Mouse (Mus musculus): Measurements from ENCODE around the gene Mctp1. TPM values are rescaled to one million over a fixed set of nuclear protein-coding genes. Genes with fewer than 3 reads are reported as not detected.

Mctp1 gene
- polyA plus RNA-seq, 1 experiment from 2014 or later, result 3.0 TPM

DNA sequence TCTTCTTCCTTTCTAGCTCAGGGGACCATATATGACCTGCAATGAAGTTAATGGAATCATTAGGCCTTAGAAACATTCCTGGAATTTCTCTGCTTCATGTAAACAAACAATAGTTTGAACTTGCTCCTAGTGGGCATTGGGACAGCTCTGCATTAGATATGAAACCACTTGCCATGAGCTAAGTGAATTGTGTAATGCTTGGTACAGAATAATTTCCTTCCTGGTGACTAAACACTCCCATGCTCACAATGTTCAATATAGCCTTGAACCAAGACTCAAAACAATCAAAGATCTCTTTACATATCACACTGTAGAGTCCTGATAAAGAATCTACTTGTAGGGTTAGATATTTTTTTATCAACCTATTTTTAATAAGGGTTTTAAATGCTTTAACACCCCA lies 305.8 kb downstream of the Mctp1 start:
- no peak for DNase-seq (ENCODE audit: extremely low spot score, low spot score)
- Histone ChIP-seq H3K27me3 (ENCODE audit: poor library complexity, severe bottlenecking) (no peaks in the 10 kb centered on the region), H3K27ac (no peak overlapping the region), H3K4me1 (no peaks in the 10 kb centered on the region), H3K36me3 (replicated peaks) (no peaks in the 10 kb centered on the region), H3K9me3 (no peaks in the 10 kb centered on the region), H3K4me3 (no peak overlapping the region)

GRCm38 (mm10) chr13:76690697-76691096 lies 306.4 kb downstream of the Mctp1 start:
- no peaks in the 10 kb centered on the region for H3K27me3 ChIP-seq (ENCODE audit: poor library complexity, severe bottlenecking)
- H3K4me1 ChIP-seq, result no peaks in the 10 kb centered on the region
- 97% methylated on average over 1 of the region's 1 CpGs for WGBS
- DNase-seq (ENCODE audit: extremely low spot score, low spot score), result no peak
- no peak overlapping the region for H3K4me3 ChIP-seq
- H3K9me3 ChIP-seq, result no peaks in the 10 kb centered on the region
- H3K36me3 ChIP-seq (replicated peaks), result no peaks in the 10 kb centered on the region
- no peak overlapping the region for H3K27ac ChIP-seq

- Histone ChIP-seq H3K36me3 (replicated peaks) (no peaks in the 10 kb centered on the region), H3K4me1 (no peaks in the 10 kb centered on the region), H3K27me3 (ENCODE audit: poor library complexity, severe bottlenecking) (no peaks in the 10 kb centered on the region), H3K4me3 (no peak overlapping the region), H3K27ac (no peak overlapping the region), H3K9me3 (no peaks in the 10 kb centered on the region)
- DNase-seq (ENCODE audit: extremely low spot score, low spot score), result no peak
These were observed 349.7 kb downstream of the Mctp1 start for GRCm38 (mm10) chr13:76734013-76734412.

DNA sequence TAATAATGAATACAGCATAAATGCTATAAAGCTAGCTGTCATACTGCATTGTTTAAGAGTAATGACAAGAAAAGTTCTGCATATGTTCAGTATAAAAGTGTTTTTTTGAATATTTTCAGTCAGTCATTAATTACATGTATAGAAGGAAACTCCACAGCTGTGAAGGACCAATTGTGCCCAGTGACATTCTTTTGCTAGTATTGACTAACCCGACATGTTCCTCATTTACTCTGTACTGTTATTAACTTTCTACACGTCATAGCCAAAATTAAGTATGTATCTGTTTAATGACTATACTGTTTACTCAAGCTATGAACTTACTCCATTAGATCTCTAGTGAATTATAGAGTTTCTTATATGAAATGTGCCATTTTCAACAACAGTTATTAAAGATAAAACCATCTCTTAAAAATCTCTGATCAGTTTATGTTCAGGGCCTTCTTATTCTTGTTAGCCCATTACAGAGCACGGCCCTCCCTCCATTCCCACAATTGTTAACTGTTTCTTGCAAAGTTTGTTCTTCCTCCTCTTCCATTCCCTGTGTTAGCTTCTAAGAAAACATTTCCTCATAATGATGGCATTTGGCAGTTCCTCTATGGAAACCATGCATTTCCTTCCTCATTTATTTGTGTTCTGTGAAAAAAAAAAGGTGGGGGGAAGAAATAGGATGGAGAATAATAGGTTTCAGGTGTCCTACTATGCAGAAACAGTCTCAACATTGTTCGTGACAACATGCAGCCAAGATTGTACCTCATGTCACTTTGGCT lies 366.5 kb downstream of the Mctp1 start:
- WGBS, result 87% methylated on average over 4 of the region's 4 CpGs
- no peak overlapping the region for H3K27ac ChIP-seq
- no peaks in the 10 kb centered on the region for H3K36me3 ChIP-seq (replicated peaks)
- H3K4me3 ChIP-seq, result no peak overlapping the region
- H3K4me1 ChIP-seq, result no peaks in the 10 kb centered on the region
- H3K9me3 ChIP-seq, result no peaks in the 10 kb centered on the region
- DNase-seq (ENCODE audit: extremely low spot score, low spot score), result no peak
- H3K27me3 ChIP-seq (ENCODE audit: poor library complexity, severe bottlenecking), result no peaks in the 10 kb centered on the region

- WGBS, result 31% methylated on average over 6 of the region's 6 CpGs
- no peaks in the 10 kb centered on the region for H3K9me3 ChIP-seq
- peak; percentile 29 for DNase-seq (ENCODE audit: extremely low spot score, low spot score)
These were observed 375.6 kb downstream of the Mctp1 start for GRCm38 (mm10) chr13:76759832-76760490.

DNA sequence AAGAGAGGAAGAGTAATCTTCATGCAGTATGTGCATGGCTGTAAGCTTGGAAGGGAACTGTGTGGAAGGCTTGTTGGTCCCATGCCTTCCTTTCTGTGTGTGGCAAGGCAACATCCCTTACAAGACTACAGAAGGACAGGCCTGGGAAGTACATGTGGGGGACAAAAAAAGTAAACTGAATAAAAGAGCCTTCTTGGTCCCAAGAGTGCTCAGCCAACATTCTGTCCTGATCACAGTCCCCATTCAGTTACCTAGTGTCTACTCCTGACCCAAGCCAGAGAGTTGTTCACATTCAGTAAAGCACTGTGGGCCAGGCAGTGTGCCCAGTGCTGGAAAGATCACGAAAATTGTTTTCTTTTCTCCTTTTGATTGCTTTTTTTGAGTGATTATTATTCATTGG lies 415.3 kb downstream of the Mctp1 start:
- H3K4me1 ChIP-seq, result peaks cover 15% of the 10 kb centered on the region
- no peak overlapping the region for H3K27ac ChIP-seq
- H3K9me3 ChIP-seq, result no peaks in the 10 kb centered on the region
- DNase-seq (ENCODE audit: extremely low spot score, low spot score), result no peak
- no peak overlapping the region for H3K4me3 ChIP-seq
- no peaks in the 10 kb centered on the region for H3K36me3 ChIP-seq (replicated peaks)
- peaks cover 19% of the 10 kb centered on the region for H3K27me3 ChIP-seq (ENCODE audit: poor library complexity, severe bottlenecking)
- WGBS, result 83% methylated on average over 1 of the region's 1 CpGs

More at GRCm38 (mm10) chr13:76759832-76760490, 375.6 kb downstream of the Mctp1 start:
- no peak overlapping the region for H3K27ac ChIP-seq
- no peaks in the 10 kb centered on the region for H3K27me3 ChIP-seq (ENCODE audit: poor library complexity, severe bottlenecking)
- H3K4me1 ChIP-seq, result no peaks in the 10 kb centered on the region
- no peak overlapping the region for H3K4me3 ChIP-seq
- no peaks in the 10 kb centered on the region for H3K36me3 ChIP-seq (replicated peaks)

DNA sequence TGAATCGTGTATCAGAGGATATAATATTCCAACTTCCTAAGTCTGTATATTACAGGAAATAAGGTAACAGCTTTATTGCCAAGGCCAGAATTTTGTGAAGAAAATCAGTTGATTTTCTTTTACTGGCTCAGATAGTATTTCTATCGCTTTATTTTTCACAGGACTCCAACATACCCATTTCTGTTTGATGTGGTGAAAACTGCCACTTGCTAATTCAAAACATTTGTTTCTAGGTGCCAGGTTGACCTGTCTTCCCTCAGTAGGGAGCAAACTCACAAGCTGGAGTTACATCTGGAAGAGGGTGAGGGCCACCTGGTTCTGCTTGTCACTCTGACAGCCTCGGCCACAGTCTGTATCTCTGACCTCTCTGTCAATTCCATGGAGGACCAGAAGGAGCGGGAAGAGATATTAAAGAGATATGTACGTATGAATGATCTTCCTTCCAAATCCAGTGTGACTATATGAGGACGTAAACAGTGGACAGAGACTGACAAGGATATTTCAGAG lies 416.8 kb downstream of the Mctp1 start:
- 71% methylated on average over 6 of the region's 6 CpGs for WGBS
- peak overlapping the region; percentile 15; the same call in 1 of the 2 replicates for H3K27ac ChIP-seq
- H3K36me3 ChIP-seq (replicated peaks), result no peaks in the 10 kb centered on the region
- DNase-seq (ENCODE audit: extremely low spot score, low spot score), result no peak
- H3K4me1 ChIP-seq, result peaks cover 15% of the 10 kb centered on the region
- no peaks in the 10 kb centered on the region for H3K9me3 ChIP-seq
- H3K27me3 ChIP-seq (ENCODE audit: poor library complexity, severe bottlenecking), result peaks cover 30% of the 10 kb centered on the region
- no peak overlapping the region for H3K4me3 ChIP-seq

DNA sequence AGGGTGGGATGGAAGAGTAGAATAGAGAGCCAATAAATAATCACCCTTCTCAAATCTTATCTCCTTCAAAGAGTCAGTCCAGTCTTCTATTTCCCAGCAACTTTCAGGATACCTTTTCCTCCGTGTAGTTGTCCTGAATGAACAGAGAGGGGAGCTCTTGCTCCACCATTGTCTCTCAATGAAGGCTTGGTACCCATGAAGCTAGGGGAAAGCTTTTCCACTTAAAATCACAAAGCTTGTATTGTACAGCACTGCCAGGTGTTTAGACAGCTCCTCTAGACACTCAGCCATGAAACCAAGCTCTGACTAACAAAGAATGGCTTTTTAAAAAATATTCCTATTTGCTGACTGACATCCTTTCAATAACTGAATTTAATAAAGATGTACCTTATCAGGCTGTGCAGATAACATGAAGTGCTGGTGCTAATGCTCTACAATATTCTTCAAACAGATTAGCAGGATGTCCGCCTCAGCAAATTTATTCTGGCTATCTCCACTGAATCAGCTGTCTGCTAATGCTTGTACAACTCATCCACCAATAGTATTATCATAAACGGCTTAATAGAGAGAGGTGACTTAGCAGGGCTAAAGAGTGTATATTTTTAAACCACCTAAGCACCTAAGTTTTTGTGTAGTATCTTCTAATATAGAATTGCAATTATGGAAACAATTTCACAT lies 417.9 kb downstream of the Mctp1 start:
- no peak for DNase-seq (ENCODE audit: extremely low spot score, low spot score)
- Histone ChIP-seq H3K27me3 (ENCODE audit: poor library complexity, severe bottlenecking) (peaks cover 40% of the 10 kb centered on the region), H3K9me3 (no peaks in the 10 kb centered on the region), H3K4me3 (no peak overlapping the region), H3K27ac (0 out of 2 replicates have a peak overlapping the region, but pooled peaks have one; percentile 20), H3K36me3 (replicated peaks) (no peaks in the 10 kb centered on the region), H3K4me1 (peaks cover 15% of the 10 kb centered on the region)
- WGBS, result 52% methylated on average over 3 of the region's 3 CpGs

DNA sequence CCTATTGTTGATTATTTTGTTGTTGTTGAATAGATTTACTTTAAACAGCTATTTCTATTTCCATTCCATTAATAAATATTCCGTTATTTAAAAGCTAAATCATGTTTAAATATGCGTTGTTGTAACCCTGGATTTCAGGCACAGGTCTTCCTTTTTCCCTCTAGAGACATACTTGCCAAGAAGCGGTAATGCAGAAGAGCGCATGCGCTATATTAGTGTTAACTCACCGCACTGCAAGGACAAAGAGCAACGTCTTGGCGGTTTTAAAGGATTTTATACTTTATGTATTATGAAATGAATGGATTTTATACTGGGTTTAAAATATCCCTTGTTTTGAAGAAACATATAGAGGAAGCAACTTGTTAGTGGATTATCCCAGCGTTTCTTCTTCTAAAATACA lies 418.6 kb downstream of the Mctp1 start:
- Histone ChIP-seq H3K27ac (no peak overlapping the region), H3K4me1 (peaks cover 15% of the 10 kb centered on the region), H3K27me3 (ENCODE audit: poor library complexity, severe bottlenecking) (peaks cover 47% of the 10 kb centered on the region), H3K9me3 (no peaks in the 10 kb centered on the region), H3K36me3 (replicated peaks) (no peaks in the 10 kb centered on the region), H3K4me3 (no peak overlapping the region)
- DNase-seq (ENCODE audit: extremely low spot score, low spot score), result no peak
- 91% methylated on average over 9 of the region's 9 CpGs for WGBS

DNA sequence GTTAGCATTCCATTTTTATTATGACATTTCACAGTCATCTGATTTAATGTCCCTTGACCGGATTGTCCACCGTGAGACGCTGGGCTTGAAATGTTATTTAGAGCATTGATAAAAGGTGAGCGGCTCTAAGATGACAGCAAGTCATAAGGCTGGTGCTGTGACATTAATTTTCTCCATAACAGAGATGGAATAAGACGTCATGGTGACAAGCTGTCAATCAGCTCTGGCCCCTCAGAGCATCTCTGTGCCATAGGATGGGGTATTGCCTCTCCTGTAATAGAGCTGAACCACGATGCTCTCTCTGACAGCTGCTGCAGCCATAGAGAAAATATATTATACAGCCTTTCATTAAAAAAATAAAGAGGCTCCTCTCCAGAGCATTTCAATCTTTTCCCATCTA lies 419.5 kb downstream of the Mctp1 start:
- 81% methylated on average over 6 of the region's 6 CpGs for WGBS
- H3K27ac ChIP-seq, result 0 out of 2 replicates have a peak overlapping the region, but pooled peaks have one; percentile 2
- peaks cover 23% of the 10 kb centered on the region for H3K4me1 ChIP-seq
- H3K27me3 ChIP-seq (ENCODE audit: poor library complexity, severe bottlenecking), result peaks cover 53% of the 10 kb centered on the region
- no peak for DNase-seq (ENCODE audit: extremely low spot score, low spot score)
- H3K9me3 ChIP-seq, result no peaks in the 10 kb centered on the region
- H3K4me3 ChIP-seq, result no peak overlapping the region
- H3K36me3 ChIP-seq (replicated peaks), result no peaks in the 10 kb centered on the region

DNA sequence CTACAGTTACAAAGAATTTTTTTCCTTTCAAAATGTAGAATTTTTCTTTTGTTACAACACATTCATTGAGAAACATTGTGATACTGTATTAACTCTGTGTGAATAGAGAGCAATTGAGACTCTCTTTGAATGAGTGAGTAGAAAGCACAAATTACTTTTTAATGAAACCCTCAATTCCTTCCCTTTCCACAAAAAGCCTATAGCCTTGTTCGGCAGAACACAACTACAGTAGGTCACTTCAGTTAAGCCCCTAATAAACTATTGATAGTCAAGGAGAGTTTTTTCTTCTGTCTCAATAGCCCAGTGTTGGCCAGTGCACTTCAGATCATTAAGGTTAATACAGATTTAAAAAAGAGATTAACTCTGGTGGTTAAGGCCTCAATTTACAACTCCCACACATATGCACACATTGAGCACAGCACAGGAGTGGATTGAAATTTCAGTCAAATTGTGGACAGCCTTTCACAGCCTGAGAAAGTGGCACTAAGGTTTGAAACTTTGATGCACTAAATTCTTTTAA lies 424.6 kb downstream of the Mctp1 start:
- WGBS, result 31% methylated on average over 1 of the region's 1 CpGs
- Histone ChIP-seq H3K27ac (peak overlapping the region; percentile 74; the same call in 1 of the 2 replicates), H3K9me3 (no peaks in the 10 kb centered on the region), H3K36me3 (replicated peaks) (no peaks in the 10 kb centered on the region), H3K4me1 (peaks cover 40% of the 10 kb centered on the region), H3K27me3 (ENCODE audit: poor library complexity, severe bottlenecking) (peaks cover 60% of the 10 kb centered on the region), H3K4me3 (no peak overlapping the region)
- DNase-seq (ENCODE audit: extremely low spot score, low spot score), result no peak

DNA sequence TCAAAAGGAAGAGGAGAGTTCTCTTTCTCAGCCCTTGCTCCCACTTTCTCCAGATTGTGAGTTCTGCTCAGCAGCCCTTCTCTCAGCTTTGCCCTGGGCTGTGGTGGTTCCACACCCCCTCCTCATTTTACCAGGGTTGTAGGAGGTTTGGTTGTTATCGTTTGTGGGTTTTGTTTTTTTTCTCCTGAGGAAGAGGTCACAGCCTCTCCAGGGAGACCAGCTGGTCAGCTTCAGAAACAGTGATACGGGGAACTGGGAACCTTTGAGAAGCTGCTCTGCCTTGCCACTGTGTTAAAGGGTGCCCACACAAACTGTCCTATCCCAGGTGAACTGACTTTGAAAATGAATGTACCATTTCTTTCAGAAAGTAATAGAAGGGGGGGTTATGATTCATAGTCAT lies 425.5 kb downstream of the Mctp1 start:
- no peak for DNase-seq (ENCODE audit: extremely low spot score, low spot score)
- no peaks in the 10 kb centered on the region for H3K9me3 ChIP-seq
- no peaks in the 10 kb centered on the region for H3K36me3 ChIP-seq (replicated peaks)
- peaks cover 39% of the 10 kb centered on the region for H3K4me1 ChIP-seq
- H3K27me3 ChIP-seq (ENCODE audit: poor library complexity, severe bottlenecking), result peaks cover 51% of the 10 kb centered on the region
- WGBS, result 2% methylated on average over 2 of the region's 2 CpGs
- H3K4me3 ChIP-seq, result no peak overlapping the region
- H3K27ac ChIP-seq, result peak overlapping the region; percentile 74
